Mouse (Mus musculus) forebrain, embryonic 16.5 days (tissue): ENCODE results near the gene Mpp6. TPM values are rescaled to one million over a fixed set of nuclear protein-coding genes. Genes with fewer than 3 reads are reported as not detected.

Experiments used
- ATAC-seq: fragments of 200-750 bp; cut with Nextera tagmentation; 2 replicates; pipeline ENCODE4 v1.8.0; 2017; ENCODE audit warnings: mild to moderate bottlenecking, moderate library complexity
- H3K27ac ChIP-seq: fragments of 300-500 bp; sonication (generic); 2 replicates; pipeline ENCODE4 v1.5.1; 2014; ENCODE audit warnings: low read length, control low read depth
- H3K27me3 ChIP-seq: fragments of 300-500 bp; sonication (generic); replicated peaks from 2 replicates; pipeline ENCODE4 v1.6.1; 2014; ENCODE audit warnings: low read length; ENCODE audit not compliant: control insufficient read depth, insufficient read depth
- H3K36me3 ChIP-seq: fragments of 300-500 bp; sonication (generic); 2 replicates; pipeline ENCODE4 v1.6.1; 2014; ENCODE audit not compliant: control insufficient read depth, insufficient read depth
- H3K4me1 ChIP-seq: fragments of 300-500 bp; sonication (generic); replicated peaks from 2 replicates; pipeline ENCODE4 v1.6.1; 2014; ENCODE audit warnings: low read length; ENCODE audit not compliant: control insufficient read depth, insufficient read depth
- H3K4me2 ChIP-seq: fragments of 300-500 bp; sonication (generic); 2 replicates; pipeline ENCODE4 v1.6.1; 2014; ENCODE audit warnings: mild to moderate bottlenecking, low read length, control low read depth
- H3K4me3 ChIP-seq: fragments of 300-500 bp; sonication (generic); replicated peaks from 2 replicates; pipeline ENCODE4 v1.5.1; 2014; ENCODE audit warnings: mild to moderate bottlenecking, low read length, control low read depth
- H3K9ac ChIP-seq: fragments of 300-500 bp; sonication (generic); replicated peaks from 2 replicates; pipeline ENCODE4 v1.6.1; 2014; ENCODE audit warnings: low read depth, low read length, control low read depth
- H3K9me3 ChIP-seq: fragments of 300-500 bp; sonication (generic); 2 replicates; pipeline ENCODE4 v1.6.1; 2016; ENCODE audit warnings: low read length; ENCODE audit not compliant: control insufficient read depth
- WGBS: fragments of 180-500 bp; shearing (Covaris S2); extraction: QIAGEN DNeasy Blood & Tissue Kit; methylation state at CpG from one replicate; pipeline ENCODE4 v1.1.7; 2014; 5-methylcytosine and 5-hydroxymethylcytosine counted together
- polyA plus RNA-seq: library from polyadenylated mRNA; unstranded; fragments of >200 nt; fragmentation: Nextera tagmentation; extraction: Ambion mirVana; gene quantifications from 2 replicates; pipeline ENCODE4 v1.2.1, GENCODE M21; 2015

The Mpp6 gene
- polyA plus RNA-seq, 1 experiment from 2014 or later: 77.5 TPM

GRCm38 (mm10) chr6:50175736-50176135 is 65.7 kb downstream of the Mpp6 start:
- 88% methylated on average over 1 of the region's 1 CpGs for whole genome bisulfite sequencing
- Histone ChIP-seq H3K27me3 (no peaks in the 10 kb centered on the region), H3K9me3 (peaks cover 3% of the 10 kb centered on the region; the same call in 1 of the 2 replicates), H3K27ac (no peak overlapping the region), H3K4me3 (no peak overlapping the region), H3K36me3 (peaks cover 5% of the 10 kb centered on the region), H3K9ac (no peak overlapping the region), H3K4me2 (no peak overlapping the region), H3K4me1 (no peaks in the 10 kb centered on the region)
- ATAC-seq: no peak

GRCm38 (mm10) chr6:50180189-50180588 is 70.1 kb downstream of the Mpp6 start:
- no peak overlapping the region for H3K4me3 ChIP-seq
- 74% methylated on average over 4 of the region's 4 CpGs for WGBS

GRCm38 (mm10) chr6:50187955-50188354 is 77.9 kb downstream of the Mpp6 start:
- no peaks in the 10 kb centered on the region for H3K27me3 ChIP-seq
- WGBS: 88% methylated on average over 4 of the region's 4 CpGs
- no peak overlapping the region for H3K4me2 ChIP-seq
- H3K27ac ChIP-seq: no peak overlapping the region
- ATAC-seq: no peak
- H3K9me3 ChIP-seq: no peaks in the 10 kb centered on the region
- H3K4me3 ChIP-seq: no peak overlapping the region
- no peaks in the 10 kb centered on the region for H3K4me1 ChIP-seq
- peaks cover 4% of the 10 kb centered on the region; the same call in 1 of the 2 replicates for H3K36me3 ChIP-seq
- H3K9ac ChIP-seq: no peak overlapping the region

More at GRCm38 (mm10) chr6:50180189-50180588, 70.1 kb downstream of the Mpp6 start:
- Histone ChIP-seq H3K9me3 (no peaks in the 10 kb centered on the region), H3K4me2 (no peak overlapping the region), H3K27ac (no peak overlapping the region), H3K9ac (no peak overlapping the region), H3K4me1 (no peaks in the 10 kb centered on the region), H3K27me3 (no peaks in the 10 kb centered on the region), H3K36me3 (peaks cover 4% of the 10 kb centered on the region)
- no peak for ATAC-seq

- no peaks in the 10 kb centered on the region for H3K27me3 ChIP-seq
- no peak overlapping the region for H3K27ac ChIP-seq
- H3K9ac ChIP-seq: no peak overlapping the region
- ATAC-seq: no peak
- H3K4me2 ChIP-seq: no peak overlapping the region
- H3K9me3 ChIP-seq: no peaks in the 10 kb centered on the region
- no peak overlapping the region for H3K4me3 ChIP-seq
- no peaks in the 10 kb centered on the region for H3K4me1 ChIP-seq
- H3K36me3 ChIP-seq: peaks cover under 1% of the 10 kb centered on the region; the same call in 1 of the 2 replicates
These were observed 79.3 kb downstream of the Mpp6 start for GRCm38 (mm10) chr6:50189376-50189775.

GRCm38 (mm10) chr6:50191605-50192004 is 81.6 kb downstream of the Mpp6 start:
- no peak for ATAC-seq
- 89% methylated on average over 3 of the region's 3 CpGs for WGBS
- Histone ChIP-seq H3K9me3 (no peaks in the 10 kb centered on the region), H3K9ac (no peak overlapping the region), H3K27ac (no peak overlapping the region), H3K36me3 (peaks cover 2% of the 10 kb centered on the region; the same call in 1 of the 2 replicates), H3K27me3 (no peaks in the 10 kb centered on the region), H3K4me3 (no peak overlapping the region), H3K4me1 (no peaks in the 10 kb centered on the region), H3K4me2 (no peak overlapping the region)

GRCm38 (mm10) chr6:50192169-50192568 is 82.1 kb downstream of the Mpp6 start:
- no peak overlapping the region for H3K4me2 ChIP-seq
- H3K9ac ChIP-seq: no peak overlapping the region
- WGBS: 75% methylated on average over 1 of the region's 1 CpGs
- no peak overlapping the region for H3K4me3 ChIP-seq
- no peaks in the 10 kb centered on the region for H3K27me3 ChIP-seq
- H3K27ac ChIP-seq: no peak overlapping the region
- no peak for ATAC-seq
- peaks cover 2% of the 10 kb centered on the region; the same call in 1 of the 2 replicates for H3K36me3 ChIP-seq
- H3K9me3 ChIP-seq: no peaks in the 10 kb centered on the region
- no peaks in the 10 kb centered on the region for H3K4me1 ChIP-seq

GRCm38 (mm10) chr6:50192822-50193221 is 82.8 kb downstream of the Mpp6 start:
- H3K9me3 ChIP-seq: no peaks in the 10 kb centered on the region
- H3K36me3 ChIP-seq: peaks cover 4% of the 10 kb centered on the region; the same call in 1 of the 2 replicates
- no peak overlapping the region for H3K27ac ChIP-seq
- no peak overlapping the region for H3K4me3 ChIP-seq
- H3K9ac ChIP-seq: no peak overlapping the region
- no peaks in the 10 kb centered on the region for H3K4me1 ChIP-seq
- H3K4me2 ChIP-seq: no peak overlapping the region
- no peak for ATAC-seq
- no peaks in the 10 kb centered on the region for H3K27me3 ChIP-seq
- 87% methylated on average over 3 of the region's 3 CpGs for WGBS

GRCm38 (mm10) chr6:50193851-50194250 is 83.8 kb downstream of the Mpp6 start:
- 94% methylated on average over 5 of the region's 5 CpGs for WGBS
- ATAC-seq: no peak

GRCm38 (mm10) chr6:50204356-50204755 is 94.3 kb downstream of the Mpp6 start:
- 96% methylated on average over 4 of the region's 4 CpGs for WGBS
- no peak for ATAC-seq
- H3K27ac ChIP-seq: no peak overlapping the region
- no peaks in the 10 kb centered on the region for H3K27me3 ChIP-seq
- no peaks in the 10 kb centered on the region for H3K36me3 ChIP-seq
- no peak overlapping the region for H3K4me3 ChIP-seq
- no peaks in the 10 kb centered on the region for H3K4me1 ChIP-seq
- no peaks in the 10 kb centered on the region for H3K9me3 ChIP-seq
- H3K9ac ChIP-seq: no peak overlapping the region
- no peak overlapping the region for H3K4me2 ChIP-seq

More at GRCm38 (mm10) chr6:50193851-50194250, 83.8 kb downstream of the Mpp6 start:
- H3K9me3 ChIP-seq: no peaks in the 10 kb centered on the region
- no peak overlapping the region for H3K4me3 ChIP-seq
- no peaks in the 10 kb centered on the region for H3K27me3 ChIP-seq
- no peak overlapping the region for H3K4me2 ChIP-seq
- H3K9ac ChIP-seq: no peak overlapping the region
- peaks cover 8% of the 10 kb centered on the region; the same call in 1 of the 2 replicates for H3K36me3 ChIP-seq
- no peak overlapping the region for H3K27ac ChIP-seq
- no peaks in the 10 kb centered on the region for H3K4me1 ChIP-seq

GRCm38 (mm10) chr6:50205093-50205492 is 95.1 kb downstream of the Mpp6 start:
- no peak for ATAC-seq
- Histone ChIP-seq H3K4me2 (no peak overlapping the region), H3K4me1 (no peaks in the 10 kb centered on the region), H3K27ac (no peak overlapping the region), H3K4me3 (no peak overlapping the region), H3K9me3 (no peaks in the 10 kb centered on the region), H3K9ac (no peak overlapping the region), H3K27me3 (no peaks in the 10 kb centered on the region), H3K36me3 (no peaks in the 10 kb centered on the region)
- 93% methylated on average over 4 of the region's 4 CpGs for WGBS
